Mouse (Mus musculus) retina, embryonic 14.5 days (tissue): Measurements from ENCODE around the gene Ppp1r9b.

Experiments used
- DNase-seq: peaks from one replicate; pipeline ENCODE4 v3.0.0-alpha.2; 2015; ENCODE audit warnings: low spot score

Ppp1r9b gene

DNA sequence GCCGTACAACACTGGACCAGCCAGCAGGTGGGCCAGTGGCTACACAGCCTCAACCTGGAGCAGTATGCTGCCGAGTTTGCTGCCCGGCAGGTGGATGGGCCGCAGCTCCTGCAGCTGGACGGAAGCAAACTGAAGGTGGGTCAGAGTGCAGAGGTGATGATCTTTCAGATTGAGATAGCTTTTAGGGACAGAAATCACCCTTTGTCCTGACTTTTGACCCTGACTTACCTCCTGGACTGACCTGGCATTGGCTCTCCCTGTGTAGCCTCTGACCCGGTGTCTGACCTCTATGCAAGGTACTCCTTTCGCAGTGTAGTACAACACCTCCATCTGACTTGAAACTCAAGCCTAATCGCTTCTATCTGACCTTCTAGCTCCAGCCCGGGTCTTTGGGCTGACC is 32.6 kb downstream of the Ppp1r9b start:
- DNase-seq: no peak

- DNase-seq: peak; percentile 83
These were observed 33.8 kb downstream of the Ppp1r9b start for GRCm38 (mm10) chr11:95024439-95025184.

- no peak for DNase-seq
These were observed 34.6 kb downstream of the Ppp1r9b start for GRCm38 (mm10) chr11:95025227-95026012.

- no peak for DNase-seq
These were observed 35.3 kb downstream of the Ppp1r9b start for GRCm38 (mm10) chr11:95026090-95026542.

DNA sequence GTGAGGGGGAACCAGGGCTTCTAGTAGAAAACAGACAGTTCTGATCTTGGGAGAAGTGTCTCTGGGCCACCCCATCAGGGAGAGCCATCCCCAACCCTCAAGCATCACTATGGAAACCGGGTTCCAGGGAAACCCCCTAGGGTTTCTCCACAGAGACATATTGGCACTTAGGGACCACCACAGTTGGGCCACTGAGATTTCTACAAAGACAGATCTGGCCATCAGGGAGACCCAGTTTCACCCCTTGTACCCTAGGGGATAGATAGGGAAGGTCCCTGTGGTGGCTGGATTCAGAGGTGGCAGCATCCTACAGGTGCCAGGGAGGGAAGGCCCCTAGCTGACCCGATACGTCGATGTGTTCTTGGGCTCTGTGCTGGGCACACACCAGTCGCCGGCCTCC is 36.0 kb downstream of the Ppp1r9b start:
- DNase-seq: no peak

DNA sequence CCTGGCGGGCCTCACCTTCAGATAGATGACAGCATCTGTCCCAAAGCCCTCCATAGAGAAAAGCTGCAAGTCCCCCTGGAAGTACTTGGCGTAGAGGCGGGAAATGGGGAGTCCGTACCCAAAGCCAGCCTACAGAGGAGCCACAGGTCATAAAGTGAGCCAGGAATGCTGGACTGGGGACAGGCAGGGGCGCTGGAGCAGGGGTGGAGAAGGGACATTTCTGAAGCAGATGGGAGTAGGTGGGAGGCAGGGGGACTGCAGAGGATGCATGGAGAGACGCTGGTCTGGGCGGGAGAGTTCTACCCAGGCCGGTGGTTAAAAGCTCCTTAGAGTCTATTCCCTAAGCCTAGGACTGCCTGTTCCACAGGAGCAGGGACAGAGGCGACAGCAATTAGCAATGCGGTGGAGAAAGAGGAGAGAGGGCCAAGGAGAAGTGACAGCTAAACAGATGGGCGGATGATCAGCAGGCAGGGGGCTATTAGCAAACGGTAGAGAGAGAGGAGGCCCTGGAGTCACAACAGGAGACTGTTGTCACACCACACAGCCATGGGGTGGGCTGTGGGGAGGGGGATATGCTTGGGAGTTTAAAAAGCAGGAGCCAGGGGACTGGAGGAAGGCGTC is 37.1 kb downstream of the Ppp1r9b start:
- peak; percentile 55 for DNase-seq

DNA sequence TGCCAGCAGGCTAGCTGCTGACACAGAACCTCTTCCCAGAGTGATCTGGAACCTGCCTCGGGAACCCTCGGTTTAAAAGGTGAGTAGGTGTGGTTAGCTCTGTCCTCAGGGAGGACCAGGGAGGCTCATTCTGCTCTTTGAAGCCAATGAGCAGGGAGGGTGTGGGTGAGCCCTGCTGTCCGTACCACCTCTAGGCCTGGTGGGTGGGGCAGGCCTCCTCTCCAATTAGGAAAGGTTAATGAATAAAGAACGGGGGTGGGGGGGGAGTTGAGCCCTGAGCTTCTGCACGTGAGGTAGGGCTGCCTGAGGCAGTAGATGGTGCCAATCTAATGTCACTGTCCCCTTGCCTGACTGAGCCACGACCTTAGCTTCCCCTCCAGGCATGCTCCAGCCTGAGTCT is 42.1 kb downstream of the Ppp1r9b start:
- no peak for DNase-seq

GRCm38 (mm10) chr11:95033617-95034016 is 42.8 kb downstream of the Ppp1r9b start:
- DNase-seq: no peak

DNA sequence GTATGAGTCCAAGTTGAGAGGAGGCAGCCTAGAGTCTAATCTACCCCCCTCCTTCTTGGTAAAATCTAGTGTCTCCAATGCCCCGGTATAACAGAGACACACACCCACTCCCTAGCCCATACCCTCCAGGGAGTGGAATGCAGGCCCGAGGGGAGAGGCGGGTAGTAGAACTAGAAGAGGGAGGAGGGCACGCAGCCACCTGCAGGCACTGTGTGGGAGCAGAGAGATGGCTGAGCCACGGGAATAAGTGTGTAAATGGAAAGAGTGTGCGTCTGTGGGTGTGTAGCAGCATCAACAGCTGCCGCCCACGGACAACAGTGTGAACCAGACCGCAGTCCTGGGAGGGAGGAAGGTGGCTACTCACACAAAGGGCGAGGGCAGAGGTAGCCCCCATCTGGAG is 44.1 kb downstream of the Ppp1r9b start:
- DNase-seq: no peak

GRCm38 (mm10) chr11:95036521-95036920 is 45.7 kb downstream of the Ppp1r9b start:
- no peak for DNase-seq

- no peak for DNase-seq
These were observed 46.5 kb downstream of the Ppp1r9b start for GRCm38 (mm10) chr11:95037306-95037705.

DNA sequence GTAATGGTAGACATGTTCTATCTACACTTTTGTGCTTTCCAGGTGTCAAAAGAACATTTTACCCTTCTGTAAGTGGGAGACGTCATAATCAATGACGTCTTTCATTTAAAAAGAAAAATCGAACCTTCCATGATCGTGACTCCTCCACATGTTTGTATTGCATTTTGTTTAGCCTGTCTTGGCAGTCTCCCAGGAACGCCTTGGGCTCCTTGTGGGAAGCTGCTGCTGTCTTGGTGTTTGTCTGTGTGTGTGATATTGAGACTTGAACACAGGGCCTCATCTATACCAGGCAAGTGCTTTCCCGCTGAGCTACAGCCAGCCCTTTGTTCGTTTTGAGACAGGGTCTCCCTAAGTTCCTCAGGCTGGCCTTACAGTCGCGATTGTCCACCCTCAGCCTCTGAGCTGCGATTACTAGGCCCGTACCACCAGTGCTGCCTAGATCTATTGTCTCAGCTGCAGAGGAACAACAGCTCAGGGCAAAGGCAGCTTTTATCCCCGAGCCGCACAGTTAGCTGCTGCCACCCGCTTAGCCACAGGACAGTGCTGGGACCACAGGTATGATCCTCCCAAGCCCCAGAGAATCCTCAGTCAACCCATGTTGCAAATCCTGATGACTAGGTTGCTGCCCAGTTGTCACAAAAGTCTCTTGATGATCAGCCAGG is 47.5 kb downstream of the Ppp1r9b start:
- no peak for DNase-seq

GRCm38 (mm10) chr11:95038818-95039655 is 48.2 kb downstream of the Ppp1r9b start:
- no peak for DNase-seq

- no peak for DNase-seq
These were observed 48.9 kb downstream of the Ppp1r9b start for GRCm38 (mm10) chr11:95039766-95040165.

- DNase-seq: peak; percentile 37
These were observed 49.8 kb downstream of the Ppp1r9b start for GRCm38 (mm10) chr11:95040491-95041138.

- peak; percentile 96 for DNase-seq
These were observed 50.3 kb downstream of the Ppp1r9b start, which contains the start of gene Pdk2 for GRCm38 (mm10) chr11:95041139-95041609. Gene Pdk2, minus strand, starts transcription at chr11:95041354.

- peak; percentile 96 for DNase-seq
These were observed 51.3 kb downstream of the Ppp1r9b start for GRCm38 (mm10) chr11:95042096-95042495.

GRCm38 (mm10) chr11:95043060-95043459 is 52.2 kb downstream of the Ppp1r9b start:
- no peak for DNase-seq

GRCm38 (mm10) chr11:95043608-95044007 is 52.8 kb downstream of the Ppp1r9b start:
- DNase-seq: no peak

DNA sequence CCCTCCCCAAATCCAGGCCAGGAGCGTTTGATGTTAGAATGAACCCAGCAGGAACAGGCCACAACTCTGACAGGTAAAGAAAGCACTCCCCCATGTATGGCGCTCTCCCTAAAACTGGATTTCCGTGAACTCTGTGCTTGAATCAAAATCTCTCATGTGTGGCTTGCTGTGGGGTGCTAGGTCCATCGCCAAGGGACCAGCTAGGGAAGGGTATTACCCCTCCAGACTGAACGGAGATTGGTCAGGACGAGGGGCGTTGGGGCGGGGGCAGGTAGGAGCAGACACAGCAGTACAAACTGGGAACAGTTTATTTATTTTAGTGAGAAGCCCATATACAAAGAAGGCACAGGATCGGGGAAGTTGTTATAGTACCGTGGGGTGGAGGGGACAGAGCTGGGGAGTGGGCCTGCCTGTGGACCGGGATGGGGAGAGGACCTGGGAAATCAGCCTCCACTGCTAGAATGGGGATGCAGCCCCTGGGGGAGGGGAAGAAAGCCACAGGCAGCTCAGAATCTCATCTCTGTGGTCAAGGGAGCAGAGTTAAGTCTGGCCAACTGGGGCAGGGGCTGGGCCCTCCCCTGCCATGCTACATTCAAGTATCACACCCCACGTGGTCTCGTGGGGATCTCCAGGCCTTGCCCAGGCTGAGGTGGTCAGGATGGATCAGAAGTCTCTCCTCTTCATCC is 53.5 kb downstream of the Ppp1r9b start:
- DNase-seq: no peak
